Mouse (Mus musculus) embryo, embryonic 10.5 days (tissue): ENCODE measurements around the gene Cyb5r1.

ENCODE experiments used
- DNase-seq: peaks from one replicate; pipeline ENCODE4 v3.0.0-alpha.2; 2015; ENCODE audit warnings: low spot score

Gene Cyb5r1

GRCm38 (mm10) chr1:134405509-134406413, at the start of gene Cyb5r1:
Gene Cyb5r1, plus strand, starts transcription at chr1:134405559.
- peak; percentile 92 for DNase-seq

- no peak for DNase-seq
These were observed 47.9 kb upstream of the Cyb5r1 start for GRCm38 (mm10) chr1:134357461-134357860.

- no peak for DNase-seq
These were observed 44.7 kb upstream of the Cyb5r1 start for GRCm38 (mm10) chr1:134360656-134361055.

- DNase-seq, result no peak
These were observed 44.0 kb upstream of the Cyb5r1 start for GRCm38 (mm10) chr1:134361195-134361856.

GRCm38 (mm10) chr1:134361857-134362212, 43.5 kb upstream of the Cyb5r1 start, which contains the start of gene Tmem183a:
Gene Tmem183a, minus strand, starts transcription at chr1:134361979.
- peak; percentile 96 for DNase-seq

- no peak for DNase-seq
These were observed 42.2 kb upstream of the Cyb5r1 start for GRCm38 (mm10) chr1:134363194-134363593.

- DNase-seq, result no peak
These were observed 39.9 kb upstream of the Cyb5r1 start for GRCm38 (mm10) chr1:134365491-134365890.

GRCm38 (mm10) chr1:134368777-134369337, 36.5 kb upstream of the Cyb5r1 start:
- DNase-seq, result peak; percentile 74

GRCm38 (mm10) chr1:134374124-134374523, 31.2 kb upstream of the Cyb5r1 start:
- DNase-seq, result no peak

- no peak for DNase-seq
These were observed 24.3 kb upstream of the Cyb5r1 start for GRCm38 (mm10) chr1:134381051-134381450.

- peak; percentile 54 for DNase-seq
These were observed 23.3 kb upstream of the Cyb5r1 start for GRCm38 (mm10) chr1:134381795-134382625.

GRCm38 (mm10) chr1:134384581-134384980, 20.8 kb upstream of the Cyb5r1 start:
- no peak for DNase-seq

GRCm38 (mm10) chr1:134385176-134385575, 20.2 kb upstream of the Cyb5r1 start:
- DNase-seq, result no peak

GRCm38 (mm10) chr1:134385666-134386065, 19.7 kb upstream of the Cyb5r1 start, which contains the start of gene 4933406M09Rik:
Gene 4933406M09Rik, plus strand, starts transcription at chr1:134385940.
- no peak for DNase-seq

GRCm38 (mm10) chr1:134393827-134394226, 11.5 kb upstream of the Cyb5r1 start:
- DNase-seq, result no peak

- DNase-seq, result no peak
These were observed 7.1 kb upstream of the Cyb5r1 start for GRCm38 (mm10) chr1:134398210-134398609.

GRCm38 (mm10) chr1:134399735-134400134, 5.6 kb upstream of the Cyb5r1 start:
- peak; percentile 22 for DNase-seq

GRCm38 (mm10) chr1:134406414-134406771, 1.0 kb downstream of the Cyb5r1 start:
- no peak for DNase-seq

GRCm38 (mm10) chr1:134408080-134408479, 2.7 kb downstream of the Cyb5r1 start:
- DNase-seq, result no peak

GRCm38 (mm10) chr1:134411706-134412629, 6.6 kb downstream of the Cyb5r1 start:
- no peak for DNase-seq

GRCm38 (mm10) chr1:134414038-134414437, 8.7 kb downstream of the Cyb5r1 start:
- no peak for DNase-seq
